Mouse (Mus musculus): ENCODE data around the gene Fam57b.

The Fam57b gene

DNA sequence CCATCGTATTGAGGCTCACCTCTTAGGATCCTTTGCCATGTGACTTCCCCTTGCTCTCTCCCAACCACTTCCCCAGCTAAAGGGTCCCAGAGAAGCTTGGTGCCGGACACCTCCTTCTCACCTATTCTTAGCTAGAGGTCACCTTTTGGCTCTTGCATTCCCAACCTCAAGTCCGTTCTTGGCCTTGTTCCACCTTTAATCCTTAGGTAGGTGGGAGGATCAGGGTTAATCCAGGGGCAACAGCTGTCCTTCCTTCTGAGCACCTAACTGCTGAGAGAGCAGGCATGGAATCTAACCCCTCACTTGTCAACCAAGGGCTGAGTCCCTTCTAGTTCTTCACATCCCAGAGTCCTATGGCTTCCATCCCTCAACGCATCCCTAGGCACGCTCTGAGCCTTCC is 28.5 kb downstream of the Fam57b start:
- DNase-seq (ENCODE audit: low spot score), result no peak

DNA sequence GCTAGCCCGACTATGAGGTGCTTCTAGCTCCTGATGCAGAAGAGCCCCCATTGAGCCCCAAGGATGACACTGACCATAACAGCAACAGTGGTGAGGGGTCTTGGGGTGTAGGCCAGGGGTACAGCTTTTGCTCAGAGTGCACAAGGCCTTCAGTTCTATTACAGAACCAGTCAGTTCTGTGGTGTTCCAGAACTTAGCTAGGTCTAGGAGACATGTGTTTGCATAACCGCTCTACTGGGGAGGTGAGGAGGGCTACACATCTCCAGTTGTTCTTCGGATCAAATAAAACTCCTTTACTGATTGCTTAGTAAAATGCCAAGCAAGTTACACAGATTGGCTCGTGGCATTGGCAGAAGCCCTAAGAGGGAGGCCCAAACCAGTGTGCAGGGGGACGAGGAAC is 34.1 kb downstream of the Fam57b start, which contains the start of gene 4930451I11Rik:
TSS of gene 4930451I11Rik (minus strand) at position 101 of the 400 bp plus-strand sequence.
- DNase-seq (ENCODE audit: low spot score), result no peak

DNA sequence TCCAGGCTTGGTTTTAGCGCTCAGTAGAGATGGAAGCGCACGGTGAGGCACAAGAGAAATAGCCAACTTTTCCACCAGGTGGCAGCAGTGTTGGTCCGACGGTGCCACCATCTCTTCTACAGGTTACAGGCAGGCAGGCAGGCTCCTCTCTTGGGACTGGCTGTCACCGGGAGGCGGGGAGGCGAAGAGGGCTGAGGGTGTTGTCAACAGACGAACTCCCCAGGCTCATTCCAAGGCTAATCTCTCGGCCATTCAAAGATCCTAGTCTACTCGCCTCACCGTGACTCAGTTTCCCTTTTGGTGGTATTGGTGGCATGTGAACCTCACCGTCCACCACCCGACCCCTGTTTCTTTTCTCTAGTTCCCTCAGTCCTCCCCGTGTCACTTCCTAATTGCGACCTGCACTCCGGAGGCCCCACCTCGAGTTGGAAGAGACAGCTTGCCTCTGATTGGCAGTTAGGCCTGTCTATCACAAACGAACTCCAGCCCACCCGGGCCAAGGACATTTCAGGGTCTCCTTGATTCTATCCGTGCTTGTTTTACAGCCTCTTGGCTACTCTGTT is 34.6 kb downstream of the Fam57b start:
- peak; percentile 68 for DNase-seq (ENCODE audit: low spot score)

DNA sequence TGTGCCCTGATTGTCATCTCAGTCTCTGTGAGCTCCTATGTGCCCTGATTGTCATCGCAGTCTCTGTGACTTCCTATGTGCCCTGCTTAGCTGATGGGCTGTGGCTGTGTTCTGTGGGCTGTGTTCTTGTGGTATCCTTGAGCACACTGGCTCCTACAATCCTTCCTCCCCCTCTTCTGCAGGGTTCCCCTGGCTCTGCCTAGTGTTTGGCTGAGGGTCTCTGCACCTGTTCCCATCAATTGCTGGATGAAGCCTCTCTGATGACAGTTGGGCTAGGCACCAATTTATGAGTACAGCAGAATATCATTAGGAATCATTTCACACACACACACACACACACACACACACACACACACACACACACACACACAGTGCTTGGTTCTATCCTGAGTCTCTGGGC is 35.8 kb downstream of the Fam57b start:
- DNase-seq (ENCODE audit: low spot score), result no peak

DNA sequence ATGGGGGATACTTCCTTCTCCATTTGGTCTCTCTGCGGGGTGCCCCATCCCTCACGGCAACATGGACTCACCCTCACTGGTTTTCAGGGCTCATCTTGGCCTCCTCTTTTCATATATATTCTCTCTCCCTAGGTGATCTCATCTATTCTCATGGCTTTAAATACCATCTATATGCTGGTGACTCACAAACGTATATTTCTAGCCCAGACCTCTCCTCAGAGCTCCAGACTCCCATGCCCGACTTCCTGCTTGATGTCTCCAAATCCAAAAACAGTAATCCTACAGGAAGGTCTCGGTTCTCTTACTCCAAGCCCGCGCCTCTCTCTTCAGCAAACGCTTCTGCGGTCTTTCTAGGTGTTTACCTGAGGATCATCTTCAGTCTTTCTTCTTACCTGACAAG is 45.8 kb downstream of the Fam57b start:
- no peak for DNase-seq (ENCODE audit: low spot score)

DNA sequence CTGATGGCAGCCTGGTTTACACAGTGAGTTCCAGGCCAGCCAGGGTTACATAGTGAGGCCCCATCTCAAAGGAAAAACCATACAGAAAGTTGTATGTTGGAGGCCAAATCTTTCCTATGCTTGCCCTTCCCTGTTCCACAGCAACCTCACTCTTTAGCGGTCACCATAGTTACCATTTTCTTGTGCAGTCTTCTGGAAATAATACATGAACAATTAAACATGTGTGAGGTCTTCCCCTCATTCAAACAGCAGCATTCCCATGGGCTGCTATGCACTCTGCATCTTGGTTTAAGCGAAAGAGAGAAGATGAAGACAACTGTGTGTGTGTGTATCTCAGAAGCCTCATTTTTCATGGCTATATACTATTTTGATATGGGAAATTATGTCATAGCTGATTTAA is 48.0 kb downstream of the Fam57b start:
- DNase-seq (ENCODE audit: low spot score), result no peak

DNA sequence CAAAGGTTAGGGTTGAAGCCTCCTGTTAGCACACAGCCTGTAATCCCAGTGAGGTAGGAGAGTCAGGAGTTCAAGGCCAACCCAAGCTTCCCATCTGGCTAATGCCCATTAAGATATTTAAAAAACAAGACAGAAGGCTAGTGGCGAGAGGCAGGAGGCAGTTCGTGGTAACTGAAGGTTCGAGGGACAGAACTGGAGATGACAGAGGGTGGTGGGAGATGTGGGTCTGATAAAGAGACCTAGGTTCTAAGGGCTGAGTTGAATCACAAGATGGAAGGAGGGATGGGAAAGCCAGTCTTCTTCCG is 49.6 kb downstream of the Fam57b start, which contains the start of gene Doc2a:
TSS of gene Doc2a (plus strand) at position 301 of the 305 bp plus-strand sequence.
- DNase-seq (ENCODE audit: low spot score), result no peak

DNA sequence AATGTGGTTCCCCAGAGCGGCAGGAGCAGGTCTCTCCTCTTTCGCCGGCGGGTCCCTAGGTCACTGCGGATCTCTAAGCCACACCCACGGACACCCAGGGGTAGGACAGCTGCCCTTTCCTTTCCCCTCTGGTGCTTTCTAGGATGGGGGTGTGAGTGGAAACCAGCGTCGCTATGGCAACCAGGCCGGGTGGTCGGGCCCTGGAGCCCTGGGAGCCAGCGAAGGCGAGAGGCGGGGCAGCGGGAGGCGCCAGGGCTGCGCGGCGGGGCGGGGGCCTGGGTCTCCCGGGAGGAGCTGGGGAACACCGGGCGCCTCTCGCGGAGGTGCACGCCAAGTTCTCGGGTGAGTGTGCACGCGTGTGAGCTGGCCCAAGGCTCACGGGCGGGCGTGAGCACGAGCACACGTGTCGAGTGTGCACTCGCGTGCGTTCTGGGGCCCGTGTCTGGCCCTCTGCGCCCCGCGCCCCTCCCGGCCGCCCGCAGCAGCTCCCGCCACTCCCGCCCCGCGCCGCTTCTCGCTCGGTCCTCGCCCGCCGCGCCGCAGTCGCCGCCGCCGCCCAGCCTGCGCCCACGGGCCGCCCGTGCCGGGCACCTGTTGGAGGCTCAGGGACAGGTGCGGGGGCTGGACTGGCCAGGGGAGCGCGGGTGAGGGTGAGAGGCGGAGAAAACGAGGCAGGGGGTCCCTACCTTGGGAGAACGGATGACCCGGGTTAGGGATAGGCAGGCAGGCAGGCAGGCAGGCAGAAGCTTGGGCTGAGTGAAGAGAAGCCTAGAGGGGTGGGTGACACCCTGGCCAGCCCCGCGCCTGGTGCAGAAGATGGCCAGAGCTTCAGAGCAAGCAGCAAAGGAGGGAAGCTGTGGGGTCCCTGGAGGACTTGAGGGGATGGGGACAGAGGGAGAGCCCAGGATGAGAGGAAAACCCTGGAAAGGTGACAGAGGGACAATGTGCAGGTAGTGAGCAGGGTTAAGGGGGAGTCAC is 50.2 kb downstream of the Fam57b start:
- no peak for DNase-seq (ENCODE audit: low spot score)

DNA sequence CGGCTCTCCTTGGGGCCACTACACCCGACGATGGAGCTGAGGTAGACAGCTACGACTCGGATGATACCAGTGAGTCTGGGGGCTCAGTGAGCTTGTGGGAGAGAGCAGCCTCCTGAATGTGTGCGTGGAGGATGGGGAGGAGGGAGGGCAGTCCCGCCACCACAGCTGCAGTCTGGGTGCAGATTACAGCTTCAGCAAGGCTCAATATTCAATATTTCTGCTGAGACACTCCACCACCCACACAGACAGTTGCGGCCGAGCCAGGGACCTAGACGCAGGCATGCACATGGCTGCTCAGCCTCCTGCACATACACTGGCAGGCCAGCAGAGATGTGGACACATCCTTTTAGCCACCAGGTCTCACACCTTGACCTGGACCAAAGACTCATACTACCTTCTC is 51.3 kb downstream of the Fam57b start:
- DNase-seq (ENCODE audit: low spot score), result no peak

DNA sequence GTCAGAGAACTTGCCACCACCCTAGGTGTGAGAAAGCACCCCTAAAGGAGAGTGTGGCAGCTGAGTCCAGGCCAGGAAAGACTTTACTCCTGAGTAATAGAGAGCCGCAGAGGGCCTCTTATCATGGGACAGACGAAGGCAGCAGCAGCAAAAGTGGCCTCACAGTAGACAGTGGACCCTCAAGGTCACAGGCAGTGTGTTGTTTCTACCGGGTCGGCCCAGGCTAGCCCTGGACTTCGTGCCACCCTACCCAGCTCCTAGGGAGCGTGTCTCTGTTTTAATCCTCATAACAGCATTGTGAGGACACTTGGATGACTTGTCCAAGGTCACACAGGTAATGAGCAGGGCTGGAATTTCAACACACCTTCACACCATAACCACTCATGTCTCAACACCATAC is 52.7 kb downstream of the Fam57b start:
- DNase-seq (ENCODE audit: low spot score), result no peak

DNA sequence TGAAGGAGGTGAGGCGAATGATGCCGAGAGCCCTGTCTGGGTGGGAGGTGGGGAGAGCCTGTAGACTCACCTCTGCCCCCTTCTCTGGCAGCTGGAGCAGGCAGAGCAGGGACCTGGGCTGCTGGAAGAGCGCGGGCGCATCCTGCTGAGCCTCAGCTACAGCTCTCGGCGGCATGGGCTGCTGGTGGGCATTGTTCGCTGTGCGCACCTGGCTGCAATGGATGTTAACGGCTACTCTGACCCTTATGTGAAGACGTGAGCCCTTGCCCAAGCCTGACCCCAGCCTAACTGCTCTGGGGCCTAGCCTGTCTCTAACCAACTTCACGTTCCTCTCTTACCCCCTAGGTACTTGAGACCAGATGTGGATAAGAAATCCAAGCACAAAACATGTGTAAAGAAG is 53.7 kb downstream of the Fam57b start:
- DNase-seq (ENCODE audit: low spot score), result no peak

DNA sequence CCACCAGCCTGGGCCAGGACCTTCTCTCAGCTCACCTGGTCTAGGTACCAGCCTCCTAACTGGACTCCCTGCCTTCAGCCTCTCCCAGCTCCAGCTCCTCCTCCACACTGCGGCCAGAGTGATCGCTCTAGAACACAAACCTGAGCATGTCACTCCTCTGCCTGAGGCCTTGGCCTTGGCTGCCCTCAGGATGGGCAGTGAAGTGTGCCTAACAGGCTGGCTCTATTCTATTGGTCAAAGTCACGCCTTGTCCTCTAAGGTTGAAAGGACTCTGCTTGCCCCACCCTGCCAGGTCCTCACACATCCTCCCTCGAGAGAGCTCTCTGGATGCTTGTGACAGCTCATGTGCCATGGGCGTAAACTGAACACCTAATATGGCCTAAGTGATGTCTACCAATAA is 56.0 kb downstream of the Fam57b start:
- DNase-seq (ENCODE audit: low spot score), result no peak

DNA sequence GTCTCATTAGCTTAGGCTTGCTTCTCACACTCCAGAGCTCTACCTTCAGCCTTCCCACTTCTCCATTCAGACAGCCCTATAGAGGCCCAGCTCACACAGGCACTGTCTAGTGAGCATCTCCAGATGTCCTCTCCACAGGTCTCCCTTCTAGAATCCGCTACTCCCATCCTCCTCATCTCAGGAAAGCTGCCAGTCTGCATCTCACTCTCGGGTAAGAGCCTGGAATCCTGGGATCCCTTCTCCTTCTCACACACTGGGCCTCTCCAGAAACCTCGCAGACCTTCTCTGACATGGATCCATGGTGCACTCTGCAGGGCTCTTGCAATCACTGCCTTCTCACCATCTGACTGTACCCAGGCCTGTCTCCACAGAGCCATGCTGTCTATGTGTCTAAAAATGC is 58.2 kb downstream of the Fam57b start:
- no peak for DNase-seq (ENCODE audit: low spot score)

DNA sequence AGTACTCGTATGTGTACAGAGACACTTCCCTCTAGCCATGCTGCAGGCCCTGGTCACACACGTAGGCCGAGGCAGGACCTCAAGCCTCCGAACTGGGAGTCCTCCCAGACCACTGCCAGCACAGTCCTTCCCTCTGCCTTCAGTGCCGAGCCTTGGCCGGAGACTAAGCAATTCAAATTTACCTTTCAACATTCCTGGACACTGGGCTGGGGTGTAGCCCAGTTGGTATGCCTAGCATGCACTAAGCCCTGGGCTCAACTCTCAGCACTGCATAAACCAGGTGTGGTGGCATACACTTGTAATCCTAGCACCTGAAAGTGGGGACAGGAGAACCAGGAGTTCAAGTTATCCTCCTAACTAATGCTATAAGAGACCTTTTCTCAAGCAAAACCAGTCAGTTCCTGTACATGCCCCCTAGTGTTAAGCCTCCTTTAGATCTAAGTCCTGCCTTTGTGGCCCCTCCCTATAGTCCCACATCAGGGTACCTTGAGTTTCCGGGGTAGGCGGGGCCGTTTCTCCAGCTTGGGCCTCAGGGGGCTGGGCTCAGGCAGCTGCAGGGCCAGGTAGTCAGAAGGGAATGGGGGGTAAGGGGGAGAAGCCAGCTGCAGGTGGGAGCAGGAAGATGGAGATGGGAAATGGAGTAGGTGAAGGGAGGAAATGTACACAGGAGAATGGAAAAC is 59.4 kb downstream of the Fam57b start:
- no peak for DNase-seq (ENCODE audit: low spot score)

DNA sequence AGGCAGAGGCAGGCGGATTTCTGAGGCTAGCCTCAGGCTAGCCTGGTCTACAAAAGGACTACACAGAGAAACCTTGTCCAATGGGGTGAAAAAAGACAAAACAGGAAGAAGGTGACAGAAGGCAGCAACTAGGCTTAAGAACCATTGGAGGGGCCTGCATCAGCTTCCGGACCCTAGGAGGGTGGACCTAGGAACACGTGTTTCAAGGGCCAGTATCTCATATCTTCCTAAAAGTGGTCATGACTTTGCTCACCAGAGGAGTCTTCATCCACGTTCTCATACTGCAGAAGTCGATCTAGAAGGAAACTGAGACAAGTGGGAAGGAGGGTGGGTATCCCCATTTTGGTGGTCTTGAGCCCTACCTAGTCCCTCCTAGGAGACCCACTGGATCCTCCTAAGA is 63.5 kb downstream of the Fam57b start:
- DNase-seq (ENCODE audit: low spot score), result no peak

DNA sequence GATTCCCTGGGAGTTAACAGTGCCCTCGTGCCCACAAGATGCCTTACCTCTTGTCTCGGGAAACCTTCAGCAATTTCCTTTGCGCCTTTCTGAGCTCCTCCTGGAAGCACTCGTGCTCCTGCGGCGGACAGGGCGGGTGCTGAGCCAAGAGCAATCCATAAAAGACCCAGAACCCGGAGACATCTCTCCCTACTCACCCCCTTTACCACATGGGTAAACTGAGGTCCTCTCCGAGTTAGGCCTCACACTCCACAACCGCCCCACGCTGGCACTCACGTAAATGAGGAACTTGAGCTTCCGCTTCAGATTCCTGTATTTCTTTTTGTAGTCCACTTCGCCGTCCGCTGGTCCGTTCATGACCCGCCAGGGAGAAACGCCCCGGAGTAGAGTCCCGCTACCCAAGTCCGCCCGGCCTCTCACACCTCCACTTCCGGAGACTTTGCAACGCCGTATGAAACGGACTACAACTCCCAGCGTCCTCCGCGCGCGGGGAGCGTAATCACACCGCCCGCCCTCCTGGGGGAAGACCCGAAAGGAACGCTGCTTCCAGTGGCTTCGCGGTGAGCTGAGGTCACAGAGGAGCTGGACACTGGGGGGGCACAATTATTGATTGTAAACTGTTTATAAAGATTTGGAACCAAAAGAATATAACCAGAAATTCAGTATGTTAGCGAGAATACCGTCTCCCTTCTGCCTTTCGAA is 64.1 kb downstream of the Fam57b start, which contains the start of gene Hirip3:
TSS of gene Hirip3 (plus strand) at position 544 of the 702 bp plus-strand sequence.
- DNase-seq (ENCODE audit: low spot score), result peak; percentile 94

DNA sequence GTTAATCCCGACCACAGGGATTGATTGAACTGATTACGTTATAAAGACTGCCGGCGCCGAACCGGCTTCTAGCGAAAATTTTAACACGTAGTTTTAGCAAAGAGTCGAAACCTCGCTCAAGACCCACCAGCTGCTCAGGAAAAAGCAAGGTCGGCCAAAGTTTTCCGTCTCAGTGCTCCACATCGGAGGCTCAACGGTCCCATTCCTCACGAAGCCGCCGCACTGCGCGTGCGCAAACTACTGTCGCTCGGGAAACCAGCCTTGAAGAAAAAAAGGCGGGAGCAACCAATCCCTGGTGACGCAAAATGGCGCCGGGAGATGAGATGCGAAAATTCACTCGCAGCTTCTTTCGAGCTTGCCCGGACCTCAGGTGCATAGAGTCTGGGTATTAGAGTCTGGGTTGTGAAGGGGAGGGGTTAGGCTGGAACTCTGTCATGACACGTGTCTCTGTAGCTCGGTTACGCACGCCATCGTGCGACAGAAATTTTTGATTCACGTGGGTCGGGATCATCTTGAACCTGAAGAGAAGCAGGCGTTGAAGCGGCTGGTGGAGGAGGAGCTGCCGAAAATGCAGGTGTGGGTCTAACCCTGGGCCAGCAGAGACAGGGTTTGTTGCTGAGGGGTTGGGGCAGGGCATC is 64.8 kb downstream of the Fam57b start, which contains the start of gene Ino80e:
TSS of gene Ino80e (minus strand) at position 231 of the 638 bp plus-strand sequence.
- DNase-seq (ENCODE audit: low spot score), result peak; percentile 93

DNA sequence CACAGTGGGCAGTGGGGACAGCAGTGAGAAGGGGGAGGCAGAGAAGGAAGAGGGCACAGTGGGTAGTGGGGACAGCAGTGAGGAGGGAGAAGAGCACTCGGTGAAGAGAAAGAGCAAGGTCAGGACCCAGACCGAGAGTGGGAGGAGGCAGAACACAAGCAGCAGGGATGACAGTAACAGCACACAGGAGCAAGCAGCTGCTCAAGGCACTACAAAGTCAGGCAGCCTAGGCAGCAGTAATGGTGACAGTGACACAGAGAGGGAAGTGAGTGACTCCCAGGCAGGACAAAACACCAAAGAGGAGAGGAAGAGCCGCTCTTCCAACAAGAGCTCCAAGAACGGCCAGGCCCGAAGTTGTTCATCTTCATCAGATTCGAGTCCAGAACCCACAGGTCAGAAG is 66.3 kb downstream of the Fam57b start:
- no peak for DNase-seq (ENCODE audit: low spot score)

DNA sequence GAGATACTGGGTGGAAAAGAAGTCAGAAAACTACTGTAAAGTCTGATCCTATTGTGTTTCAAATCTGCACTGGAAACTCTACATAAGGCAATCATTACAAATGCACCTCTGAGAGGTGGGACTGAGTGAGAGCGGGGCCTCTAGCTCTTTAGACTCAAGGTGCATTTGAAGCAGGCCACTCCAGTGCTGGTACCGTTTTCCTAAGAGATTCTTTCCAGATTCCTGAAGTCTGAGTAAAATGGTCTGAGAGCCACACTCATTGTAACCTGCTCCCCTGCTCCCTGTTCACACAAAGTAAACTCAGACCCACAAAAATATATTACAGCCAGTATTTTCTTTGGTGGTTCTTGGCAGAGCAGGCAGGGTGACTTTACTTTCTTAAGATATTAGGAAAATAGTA is 70.1 kb downstream of the Fam57b start:
- no peak for DNase-seq (ENCODE audit: low spot score)

DNA sequence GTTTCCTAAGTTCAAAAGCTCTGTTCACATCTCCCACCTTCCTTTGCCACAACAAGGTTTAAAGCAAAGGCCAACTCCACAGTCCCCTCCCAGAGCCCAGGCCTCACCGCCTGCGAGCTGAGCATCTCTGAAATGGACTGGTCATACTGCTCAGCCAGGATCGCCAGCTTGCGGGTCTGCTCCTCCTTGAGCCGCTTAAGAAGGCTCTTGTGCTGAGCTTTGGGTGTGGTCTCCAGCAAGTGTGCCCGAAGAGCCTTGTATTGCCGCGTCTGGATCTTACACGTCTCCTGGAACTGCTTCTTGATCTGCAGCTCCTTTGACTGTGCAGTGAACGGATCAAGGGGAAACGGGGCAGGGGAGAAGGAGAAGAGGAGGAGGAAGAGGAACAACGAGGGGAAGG is 70.5 kb downstream of the Fam57b start:
- DNase-seq (ENCODE audit: low spot score), result no peak

DNA sequence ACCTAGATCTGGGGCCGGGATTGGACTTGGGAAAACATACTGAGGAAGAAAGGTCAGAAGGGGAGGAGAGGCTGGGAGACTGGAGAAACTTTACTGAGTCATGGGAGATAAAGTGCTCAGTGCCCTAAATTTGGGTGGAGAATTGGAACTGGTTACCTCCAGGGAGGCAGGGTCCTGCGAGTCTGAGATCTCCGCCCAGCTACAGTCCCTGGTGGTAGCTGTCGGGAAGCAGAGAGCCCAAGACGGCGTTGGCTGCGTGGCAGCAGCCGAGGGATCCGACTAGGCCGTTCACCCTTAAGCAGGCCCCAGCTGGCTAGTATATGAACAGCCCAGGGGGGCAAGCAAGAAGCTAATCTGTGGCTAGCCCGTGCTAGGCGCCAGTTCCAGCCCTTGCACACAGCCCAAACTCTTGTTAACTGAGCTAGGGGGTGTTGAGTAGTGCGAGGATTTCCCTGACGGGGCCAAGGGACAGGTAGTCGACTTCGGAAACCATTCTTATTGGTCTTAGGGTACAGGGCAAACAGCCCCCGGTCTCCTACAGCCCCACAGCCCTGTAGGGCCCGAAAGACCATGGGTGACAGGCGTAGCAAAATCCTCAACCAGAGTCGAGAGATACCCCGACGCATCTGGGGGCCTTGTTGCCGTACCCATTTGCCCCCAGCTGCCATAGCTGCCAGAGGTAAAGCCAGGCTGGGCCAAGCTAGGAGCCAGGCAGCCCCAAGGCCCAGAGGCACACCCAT is 72.5 kb downstream of the Fam57b start:
- no peak for DNase-seq (ENCODE audit: low spot score)

All from urinary bladder, postnatal 25 days (tissue).